Mouse (Mus musculus) layer of hippocampus, adult 2 months (tissue): ENCODE measurements around the gene Thap11. TPM values are rescaled to one million over a fixed set of nuclear protein-coding genes. Genes with fewer than 3 reads are reported as not detected.
"Not testable (repeated sequence)": the region's sequence is repeated elsewhere in the genome, so short reads cannot be mapped to it uniquely, and the experiment has no call there.

ENCODE experiments used
- DNase-seq, 2 experiments: peaks; one replicate each; pipeline ENCODE4 v3.0.0; 2022; ENCODE audit warnings: low spot score in 2 of 2
- H3K27ac ChIP-seq: fragments of 200-600 bp; 2 replicates; pipeline ENCODE4 v1.8.1; 2022
- H3K4me3 ChIP-seq: fragments of 200-600 bp; 2 replicates; pipeline ENCODE4 v1.8.1; 2022; ENCODE audit warnings: mild to moderate bottlenecking
- CTCF ChIP-seq: fragments of 200-600 bp; conservative IDR thresholded peaks from 2 replicates; pipeline ENCODE4 v1.8.1; 2022; ENCODE audit warnings: antibody characterized with exemption, mild to moderate bottlenecking, moderate library complexity
- total RNA-seq, 2 experiments: library from RNA; stranded (reverse); gene quantifications; 2 replicates each; pipeline ENCODE4 v1.2.3; 2021

The Thap11 gene
- total RNA-seq, 2 experiments from 2014 or later: 37.2 to 38.9 TPM

DNA sequence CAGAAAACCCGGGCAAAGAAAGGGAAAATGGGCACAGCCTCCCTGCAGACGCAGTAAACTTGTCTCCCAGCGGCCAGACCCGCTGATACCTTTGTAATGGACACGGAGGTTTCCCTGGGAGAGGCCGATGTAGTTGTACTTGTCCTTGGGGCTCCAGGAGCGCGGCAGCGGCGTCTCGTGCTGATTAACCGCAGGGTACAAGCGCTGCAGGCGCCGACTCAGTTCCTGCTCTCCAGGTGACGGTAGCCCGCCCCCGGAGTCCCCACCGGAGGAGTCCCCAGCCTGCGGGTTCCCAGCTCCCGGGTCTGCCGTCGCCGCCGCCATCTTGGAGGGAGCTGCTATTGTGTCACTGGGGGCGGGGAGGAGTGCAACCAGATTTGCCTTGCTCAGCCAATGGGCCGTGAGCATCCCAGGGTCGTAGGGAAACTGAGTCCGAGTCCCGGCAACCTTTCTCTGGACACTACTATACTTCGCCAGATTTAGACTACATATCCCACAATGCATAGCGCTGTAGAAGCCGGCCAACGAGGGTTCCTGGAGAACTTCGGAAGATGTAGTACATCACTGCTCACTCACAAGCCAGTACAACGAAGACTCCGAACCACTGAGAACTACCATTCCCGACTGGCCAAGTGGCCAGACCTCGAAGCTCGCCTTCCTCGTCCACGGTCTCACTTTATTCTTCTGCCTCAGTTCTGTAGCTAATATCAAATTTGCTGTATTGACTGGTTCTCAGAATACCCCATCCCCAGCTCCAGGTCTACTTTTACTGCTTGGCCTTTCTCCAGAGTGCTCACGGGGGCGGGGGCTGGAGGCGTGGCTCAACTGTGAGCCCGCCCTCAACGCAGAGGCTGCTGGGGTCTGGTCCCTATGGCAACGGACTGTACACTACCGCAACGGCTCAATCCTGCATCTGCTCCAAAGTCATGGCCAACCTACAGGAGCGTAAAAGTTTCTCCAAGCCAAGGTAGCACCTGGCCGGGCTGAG lies 27.8 kb upstream of the Thap11 start, which contains the start of the genes Ranbp10 and Tsnaxip1:
TSS of gene Ranbp10 (minus strand) at position 490 of the 988 bp plus-strand sequence.
TSS of gene Tsnaxip1 (plus strand) at position 871 of the 988 bp plus-strand sequence.
- peak; percentile 19; the same call in 1 of the 2 replicates for TF ChIP-seq CTCF
- H3K4me3 ChIP-seq: peak within 1 kb of the TSS; percentile 88
- DNase-seq: peak; percentile 94 to 99
- H3K27ac ChIP-seq: peak within 1 kb of the TSS; percentile 95

DNA sequence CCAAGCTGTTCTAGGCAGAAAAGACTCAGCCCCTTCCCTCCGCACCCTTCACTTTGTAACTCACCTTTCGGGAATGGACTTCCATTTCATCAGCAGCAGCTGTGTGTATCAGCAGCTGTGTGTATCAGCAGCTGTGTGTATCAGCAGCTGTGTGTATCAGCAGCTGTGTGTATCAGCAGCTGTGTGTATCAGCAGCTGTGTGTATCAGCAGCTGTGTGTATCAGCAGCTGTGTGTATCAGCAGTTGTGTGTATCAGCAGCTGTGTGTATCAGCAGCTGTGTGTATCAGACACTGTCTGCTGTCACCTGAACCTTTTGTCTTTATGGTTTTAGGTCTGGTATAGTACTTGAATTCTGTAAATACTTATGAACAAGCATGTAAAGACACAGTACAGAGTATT lies 21.2 kb upstream of the Thap11 start:
- not testable (repeated sequence) for H3K27ac ChIP-seq

DNA sequence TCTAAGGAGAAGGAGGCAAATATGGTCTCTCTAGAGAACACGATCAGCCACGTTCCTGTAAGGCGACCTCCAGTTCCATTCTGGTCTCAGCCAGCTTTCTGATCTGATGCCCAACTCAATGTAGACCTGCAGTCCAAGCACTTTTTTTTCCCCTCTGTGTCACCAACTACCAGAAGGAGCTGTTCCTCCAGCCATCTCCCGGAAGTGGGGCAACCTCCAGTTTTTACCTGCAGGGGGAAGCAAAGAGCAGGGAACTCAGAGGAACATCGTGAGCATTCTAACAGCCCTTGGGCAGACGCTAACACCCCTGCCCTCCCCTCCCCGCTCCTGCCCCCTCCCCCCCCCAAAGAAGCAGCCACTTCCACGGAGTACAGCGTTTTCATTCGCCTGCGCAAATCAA lies 19.6 kb upstream of the Thap11 start:
- H3K27ac ChIP-seq: no peak overlapping the region
- DNase-seq: peak in 1 of 2 experiments; percentile 79
- TF ChIP-seq CTCF: peak; percentile 77
- H3K4me3 ChIP-seq: no peak overlapping the region

More for the DNA sequence above, 21.2 kb upstream of the Thap11 start:
- not testable (repeated sequence) for DNase-seq, H3K4me3 ChIP-seq

DNA sequence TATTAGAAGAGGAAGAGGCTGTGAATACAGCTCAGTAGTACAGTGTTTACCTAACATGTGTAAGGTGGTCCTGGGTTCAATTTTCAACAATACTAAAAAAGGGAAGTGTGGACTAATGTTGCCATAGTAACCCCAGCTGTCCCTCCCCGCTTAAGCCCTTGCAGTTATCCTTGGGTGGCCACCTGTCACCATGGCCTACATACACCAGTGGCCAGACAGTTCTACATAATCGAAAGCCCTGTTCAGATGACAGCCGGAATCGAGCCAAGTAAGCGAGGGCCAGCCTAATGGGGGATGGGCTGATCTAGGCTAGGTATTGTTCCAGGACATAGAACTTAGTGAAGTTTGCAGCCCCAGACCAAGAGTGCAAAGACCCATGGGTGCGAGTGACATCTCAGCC lies 17.9 kb upstream of the Thap11 start:
- no peak overlapping the region for H3K27ac ChIP-seq
- DNase-seq: no peak
- no peak for TF ChIP-seq CTCF
- H3K4me3 ChIP-seq: no peak overlapping the region

DNA sequence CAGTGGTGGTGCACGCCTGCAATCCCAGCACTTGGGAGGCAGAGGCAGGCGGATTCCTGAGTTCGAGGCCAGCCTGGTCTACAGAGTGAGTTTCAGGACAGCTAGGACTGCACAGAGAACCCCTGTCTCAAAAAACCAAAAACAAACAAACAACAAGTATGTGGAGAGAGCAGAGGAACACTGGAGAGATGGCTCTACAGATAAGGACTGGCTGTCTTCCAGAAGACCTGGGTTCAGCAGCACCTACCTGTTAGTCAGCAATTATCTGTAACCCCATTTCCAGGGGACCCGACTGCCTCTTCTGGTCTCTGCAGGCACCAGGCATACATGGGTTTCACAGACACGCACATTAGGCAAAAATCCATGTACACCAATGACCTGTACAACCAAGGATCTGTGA lies 15.7 kb upstream of the Thap11 start:
- Histone ChIP-seq H3K27ac (no peak overlapping the region), H3K4me3 (no peak overlapping the region)
- TF ChIP-seq CTCF: no peak
- DNase-seq: no peak

DNA sequence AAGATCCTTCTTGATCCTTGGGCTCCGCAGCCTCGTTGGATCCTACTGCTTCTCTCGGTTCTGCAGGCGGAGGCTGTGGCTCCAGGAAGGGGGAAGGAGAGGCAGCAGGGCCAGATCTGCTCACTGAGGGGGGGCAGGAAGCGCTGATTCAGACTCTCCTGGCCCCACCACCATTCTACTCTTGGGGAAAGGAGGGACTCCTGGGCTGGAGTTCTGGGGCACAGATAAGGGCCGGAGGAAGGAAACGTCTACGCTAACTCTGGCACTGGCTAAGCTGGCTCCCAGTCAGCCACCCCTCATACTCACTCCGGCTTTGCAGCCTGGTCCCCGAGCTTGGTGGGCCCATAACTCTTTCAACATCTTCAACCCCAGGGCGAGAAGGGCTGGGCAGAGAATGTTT lies 8.3 kb upstream of the Thap11 start:
- no peak overlapping the region for H3K27ac ChIP-seq
- DNase-seq: no peak

DNA sequence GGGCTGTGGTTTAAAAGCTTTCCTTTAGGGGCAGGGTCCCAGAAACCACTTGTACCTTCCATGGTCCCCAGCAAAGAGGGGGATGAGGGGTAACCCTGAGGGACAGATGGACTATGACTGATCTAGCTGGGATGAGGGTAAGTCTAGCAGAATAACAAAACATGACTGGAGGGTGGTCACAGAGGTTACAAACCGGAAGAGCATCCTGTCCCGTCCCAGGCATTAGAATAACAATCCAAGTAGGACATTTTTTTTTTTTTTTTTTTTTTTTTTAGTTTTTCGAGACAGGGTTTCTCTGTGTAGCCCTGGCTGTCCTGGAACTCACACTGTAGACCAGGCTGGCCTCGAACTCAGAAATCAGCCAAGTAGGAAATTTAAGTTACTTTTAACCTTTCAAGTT lies 4.9 kb upstream of the Thap11 start:
- Histone ChIP-seq H3K4me3 (no peak overlapping the region), H3K27ac (no peak overlapping the region)
- DNase-seq: no peak
- no peak for TF ChIP-seq CTCF

More for the DNA sequence above, 8.3 kb upstream of the Thap11 start:
- H3K4me3 ChIP-seq: no peak overlapping the region
- no peak for TF ChIP-seq CTCF

DNA sequence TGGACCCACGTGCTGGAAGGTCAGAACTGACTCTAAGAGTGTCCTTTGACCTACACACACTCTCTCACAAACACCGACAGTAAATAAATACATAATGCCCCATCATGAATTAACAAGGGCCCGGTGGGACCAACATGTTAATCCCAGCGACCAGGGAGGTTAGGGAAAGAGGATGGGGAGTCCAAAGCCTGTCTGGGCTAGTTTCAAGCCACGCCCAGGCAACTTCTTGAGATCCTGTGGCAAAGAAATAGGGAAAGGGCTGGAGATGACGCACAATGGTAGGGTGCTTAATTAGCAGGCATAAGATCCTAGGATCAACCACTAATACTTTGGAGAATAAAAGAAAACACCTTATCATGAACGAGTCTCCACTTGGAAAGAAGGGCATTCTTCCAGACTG lies 4.3 kb upstream of the Thap11 start:
- no peak for DNase-seq
- Histone ChIP-seq H3K4me3 (no peak overlapping the region), H3K27ac (no peak overlapping the region)
- TF ChIP-seq CTCF: no peak

DNA sequence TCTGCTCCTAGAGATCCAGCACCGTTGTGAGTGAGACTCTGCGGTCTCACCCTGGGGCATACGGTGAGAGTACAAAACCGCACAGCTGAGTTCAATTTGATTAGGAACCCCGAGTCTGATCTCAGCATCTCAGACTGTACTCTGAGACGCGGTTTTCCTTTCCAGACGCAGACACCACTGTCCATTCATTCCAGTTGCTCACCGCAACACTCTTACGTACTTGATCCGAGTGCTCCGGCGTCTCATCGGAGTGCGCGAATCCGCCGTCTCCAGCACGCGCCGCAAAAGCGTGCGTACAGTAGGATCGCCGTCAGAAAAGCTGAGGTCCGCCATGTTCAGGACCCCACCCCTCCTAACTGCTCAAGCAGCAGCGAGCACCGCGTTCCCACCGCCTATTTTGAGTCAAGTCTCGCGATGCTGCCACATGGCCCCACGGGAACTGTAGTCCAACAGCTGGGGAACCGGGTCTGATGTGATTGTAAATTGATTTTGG lies 3.2 kb upstream of the Thap11 start:
- no peak for TF ChIP-seq CTCF
- Histone ChIP-seq H3K4me3 (peak overlapping the region; percentile 93), H3K27ac (peak overlapping the region; percentile 47)
- peak; percentile 85 to 92 for DNase-seq

DNA sequence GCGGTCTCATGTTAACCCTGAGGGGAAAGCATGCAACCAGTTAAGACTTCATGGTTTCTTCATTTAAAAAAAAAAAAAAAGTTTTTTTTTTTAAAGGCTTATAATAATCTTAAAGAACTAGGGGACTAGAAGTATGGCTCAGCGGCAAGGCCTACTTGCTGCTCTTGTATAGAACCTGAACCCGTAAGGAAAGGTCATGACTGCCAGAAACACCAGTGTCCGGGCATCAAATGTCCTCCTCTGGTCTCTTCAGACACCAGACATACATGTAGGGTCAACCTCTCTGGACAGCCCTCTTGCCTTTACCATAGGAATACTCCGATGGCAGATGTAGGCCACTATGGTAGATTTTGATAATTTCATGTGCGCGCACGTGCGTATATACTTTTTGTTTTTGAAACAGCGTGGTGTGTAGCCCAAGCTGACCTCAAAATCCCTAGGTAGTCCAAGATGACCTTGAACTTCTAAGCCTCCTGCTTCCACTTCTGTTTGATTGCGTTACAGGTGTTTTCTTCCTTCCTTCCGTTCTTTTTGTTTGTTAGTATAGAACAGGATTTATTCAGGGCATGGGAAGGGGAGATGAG lies 2.7 kb upstream of the Thap11 start:
- no peak for TF ChIP-seq CTCF
- H3K4me3 ChIP-seq: peak overlapping the region; percentile 93
- no peak for DNase-seq
- peak overlapping the region; percentile 47; the same call in 1 of the 2 replicates for H3K27ac ChIP-seq

DNA sequence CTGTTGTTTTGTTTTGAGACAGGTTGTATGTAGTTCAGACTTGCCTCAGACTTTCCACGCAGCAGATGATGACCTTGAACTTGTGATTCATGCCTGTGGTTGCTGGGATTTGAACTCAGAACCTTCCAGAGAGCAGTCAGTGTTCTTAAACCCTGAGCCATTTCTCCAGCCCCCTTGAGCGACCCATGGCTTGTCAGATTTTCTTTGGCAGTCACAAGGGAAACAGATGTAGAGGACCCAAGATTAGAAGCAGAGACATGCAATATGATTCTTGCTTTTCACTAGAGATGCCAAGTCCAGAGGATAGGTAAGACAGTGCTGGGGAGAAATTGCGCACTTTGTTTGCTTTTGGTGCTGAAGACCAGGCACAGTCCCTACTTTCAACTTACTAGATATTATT lies 1.8 kb upstream of the Thap11 start, which contains the start of gene Cenpt:
TSS of gene Cenpt (minus strand) at position 101 of the 400 bp plus-strand sequence.
- Histone ChIP-seq H3K27ac (peak within 1 kb of the TSS; percentile 96; the same call in 1 of the 2 replicates), H3K4me3 (peak within 1 kb of the TSS; percentile 93; the same call in 1 of the 2 replicates)
- TF ChIP-seq CTCF: no peak
- DNase-seq: no peak

DNA sequence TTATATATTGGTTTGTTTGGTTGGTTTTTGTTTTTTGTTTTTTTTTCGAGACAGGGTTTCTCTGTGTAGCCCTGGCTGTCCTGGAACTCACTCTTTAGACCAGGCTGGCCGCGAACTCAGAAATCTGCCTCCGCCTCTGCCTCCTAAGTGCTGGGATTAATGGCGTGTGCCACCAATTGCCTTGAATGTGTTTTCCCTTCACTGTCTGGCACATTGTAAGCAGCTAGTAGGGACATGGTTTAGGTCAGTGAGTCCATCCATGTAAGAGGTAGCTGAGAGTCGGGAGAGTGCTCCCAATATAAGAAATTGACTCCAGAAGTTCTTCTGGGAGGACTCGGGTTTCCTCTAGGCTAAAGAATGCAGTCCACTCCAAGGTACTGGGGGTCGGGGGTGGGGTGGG lies 629 bp upstream of the Thap11 start:
- no peak for DNase-seq
- Histone ChIP-seq H3K27ac (peak overlapping the region; percentile 96), H3K4me3 (no peak overlapping the region)
- no peak for TF ChIP-seq CTCF
